Mouse (Mus musculus) left cerebral cortex, postnatal 36 days (tissue): ENCODE data around the gene Fgfr2. TPM values are rescaled to one million over a fixed set of nuclear protein-coding genes. Genes with fewer than 3 reads are reported as not detected.

ENCODE experiments used
- DNase-seq, 2 experiments: peaks; one replicate each; pipeline ENCODE4 v3.0.0; 2021 to 2022; ENCODE audit warnings: low spot score in 2 of 2, mixed read lengths in 1 of 2
- intact Hi-C: fragments of 180-260 bp; cut with DNase I; formaldehyde crosslinking; loops from one replicate; pipeline ENCODE4 v1.15.1; 2025
- total RNA-seq, 2 experiments: library from RNA; stranded (reverse); gene quantifications; 2 replicates each; pipeline ENCODE4 v1.2.3; 2021

Gene Fgfr2
- total RNA-seq, 2 experiments from 2014 or later: 41.6 to 46.6 TPM

GRCm38 (mm10) chr7:130716989-130717388 is 2406.2 kb downstream of the Fgfr2 start:
- no peak for DNase-seq
- intact Hi-C loops: no loop called here

GRCm38 (mm10) chr7:130716341-130716740 is 2406.8 kb downstream of the Fgfr2 start:
- no peak for DNase-seq

GRCm38 (mm10) chr7:130715467-130715866 is 2407.7 kb downstream of the Fgfr2 start:
- intact Hi-C loops: no loop called here
- DNase-seq: no peak

More at GRCm38 (mm10) chr7:130716341-130716740, 2406.8 kb downstream of the Fgfr2 start:
- intact Hi-C loops: no loop called here

DNA sequence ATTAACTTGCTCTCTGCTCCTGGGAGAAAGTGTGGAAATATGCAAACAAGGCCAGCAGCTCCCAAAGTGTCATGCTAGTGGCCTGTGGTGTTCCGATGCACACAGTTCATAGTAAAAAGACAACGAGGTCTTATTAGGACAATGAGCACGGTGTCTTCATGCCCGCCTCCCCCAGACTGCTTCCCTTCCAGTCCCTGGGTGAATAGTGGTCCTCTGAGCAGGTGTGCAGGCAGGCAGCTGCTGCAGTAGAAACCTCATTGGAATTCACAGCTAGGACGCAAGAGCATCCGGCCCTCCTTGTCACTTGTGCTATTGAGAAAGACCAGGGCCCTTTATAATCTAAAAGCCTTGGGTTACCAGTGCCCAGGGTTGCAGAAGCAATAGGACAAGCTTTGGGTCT is 2409.8 kb downstream of the Fgfr2 start:
- intact Hi-C loops: no loop called here
- no peak for DNase-seq

- intact Hi-C loops: no loop called here
Observed at GRCm38 (mm10) chr7:130711851-130712250, 2411.3 kb downstream of the Fgfr2 start.

GRCm38 (mm10) chr7:130709372-130710274 is 2413.5 kb downstream of the Fgfr2 start:
- intact Hi-C loops: no loop called here
- DNase-seq: no peak

More at GRCm38 (mm10) chr7:130711851-130712250, 2411.3 kb downstream of the Fgfr2 start:
- DNase-seq: no peak

DNA sequence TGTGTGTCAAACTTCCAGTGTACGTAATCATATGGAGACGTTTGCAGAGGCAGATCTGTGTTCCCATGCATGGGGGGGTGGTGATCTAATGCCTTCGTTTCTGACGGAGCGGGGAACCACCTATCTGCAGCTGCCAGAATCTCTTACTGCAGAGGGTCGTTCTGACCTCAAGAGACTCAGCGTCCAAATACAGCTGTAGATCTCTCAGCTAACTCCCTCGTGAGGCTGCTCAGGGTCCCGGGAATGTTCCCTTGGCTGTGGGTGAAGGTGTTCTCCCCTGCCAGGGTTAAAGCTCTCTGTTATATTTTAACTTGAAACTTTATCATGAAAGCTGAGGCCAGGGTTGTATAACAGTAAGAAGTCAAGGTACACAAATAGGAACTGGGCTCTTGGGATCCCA is 2414.2 kb downstream of the Fgfr2 start:
- intact Hi-C loops: no loop called here
- DNase-seq: no peak

GRCm38 (mm10) chr7:130705230-130705629 is 2417.9 kb downstream of the Fgfr2 start:
- intact Hi-C loops: no loop called here
- DNase-seq: no peak

GRCm38 (mm10) chr7:130701336-130701735 is 2421.8 kb downstream of the Fgfr2 start:
- intact Hi-C loops: no loop called here
- no peak for DNase-seq

DNA sequence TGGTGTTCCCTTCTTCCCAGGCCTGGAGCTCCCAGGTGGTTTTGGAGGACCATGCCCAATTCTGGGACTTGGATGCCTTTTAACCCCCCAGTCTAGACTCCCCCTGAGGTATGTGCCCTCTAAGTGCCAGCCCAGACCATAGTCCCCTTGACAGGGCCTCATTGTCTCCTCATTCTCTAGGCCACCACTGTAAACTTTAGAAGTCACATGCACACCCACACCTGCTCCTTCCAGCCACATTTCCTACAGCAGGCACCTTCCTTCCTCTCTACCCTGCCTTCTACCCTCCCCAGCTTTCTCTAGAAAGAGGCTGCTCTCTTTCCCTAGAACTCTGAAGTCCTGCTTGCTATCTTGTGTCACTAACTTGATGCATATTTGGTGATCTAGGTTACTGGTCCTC is 2424.7 kb downstream of the Fgfr2 start:
- DNase-seq: no peak
- intact Hi-C loops: no loop called here

GRCm38 (mm10) chr7:130696347-130697234 is 2426.6 kb downstream of the Fgfr2 start:
- intact Hi-C loops: no loop called here
- peak; percentile 33 to 34 for DNase-seq

- DNase-seq: no peak
- intact Hi-C loops: no loop called here
Observed at GRCm38 (mm10) chr7:130695669-130696338, 2427.3 kb downstream of the Fgfr2 start.

DNA sequence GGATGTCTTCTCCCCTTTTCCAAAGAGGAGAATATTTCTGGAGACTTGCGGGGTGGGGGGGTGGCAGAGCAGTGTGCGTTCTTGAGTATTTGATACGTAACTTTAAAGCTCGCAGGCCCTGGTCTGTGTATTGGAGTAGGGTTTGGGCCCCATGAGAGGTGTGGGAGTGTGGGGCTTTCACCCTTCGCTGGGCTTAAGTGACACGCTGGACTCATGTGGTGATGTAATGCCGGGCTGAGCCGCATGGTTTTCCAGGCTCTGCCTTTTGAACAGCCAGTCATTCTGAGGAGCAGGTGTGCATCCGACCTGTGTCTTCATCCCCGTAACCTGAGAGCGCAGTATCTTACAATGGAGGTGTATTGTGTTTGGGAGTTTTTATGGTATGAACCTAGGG is 2429.4 kb downstream of the Fgfr2 start:
- intact Hi-C loops: no loop called here
- DNase-seq: peak in 1 of 2 experiments; percentile 23

DNA sequence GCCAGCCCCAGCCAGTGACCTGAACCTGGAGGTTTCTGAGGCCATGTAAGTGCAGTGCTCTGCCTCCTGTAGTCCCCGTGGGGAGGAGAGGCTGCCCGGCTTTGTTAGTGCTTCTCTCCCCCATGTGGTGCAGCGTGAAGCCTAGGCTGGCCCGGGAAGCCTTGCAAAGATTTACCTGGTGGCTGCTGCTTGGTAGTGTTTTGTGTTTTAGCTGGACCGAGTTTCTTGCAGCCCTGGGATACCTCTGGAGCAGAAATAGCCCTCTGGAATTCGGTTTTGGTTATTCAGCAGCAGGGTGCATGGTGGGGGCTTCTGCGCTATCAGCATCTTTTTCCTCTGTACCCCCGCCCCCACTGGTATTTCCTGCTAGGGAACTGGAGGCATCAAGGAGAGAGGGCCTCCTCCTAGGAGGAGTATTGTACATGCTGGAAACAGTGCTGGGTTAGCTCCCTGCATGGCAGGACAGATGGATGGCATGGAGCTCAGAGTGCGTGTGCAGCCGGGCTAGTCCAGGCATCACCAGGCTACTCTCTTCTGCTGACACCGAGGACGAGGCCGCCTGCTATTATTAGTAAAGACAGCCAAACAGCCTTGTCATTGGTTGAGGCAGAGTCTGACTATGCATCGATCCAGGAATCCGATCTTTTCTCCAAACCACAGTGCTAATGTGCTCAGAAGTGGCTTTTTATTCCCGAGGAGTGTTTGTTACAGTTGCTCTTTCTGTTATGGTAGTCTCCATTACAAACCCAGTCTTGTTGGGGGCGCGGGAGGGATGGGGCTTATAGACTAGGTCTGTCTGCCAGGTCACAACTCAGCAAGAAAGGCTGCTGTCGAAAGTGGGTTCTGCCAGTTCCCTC is 2430.0 kb downstream of the Fgfr2 start:
- intact Hi-C loops: no loop called here
- peak; percentile 55 for DNase-seq

DNA sequence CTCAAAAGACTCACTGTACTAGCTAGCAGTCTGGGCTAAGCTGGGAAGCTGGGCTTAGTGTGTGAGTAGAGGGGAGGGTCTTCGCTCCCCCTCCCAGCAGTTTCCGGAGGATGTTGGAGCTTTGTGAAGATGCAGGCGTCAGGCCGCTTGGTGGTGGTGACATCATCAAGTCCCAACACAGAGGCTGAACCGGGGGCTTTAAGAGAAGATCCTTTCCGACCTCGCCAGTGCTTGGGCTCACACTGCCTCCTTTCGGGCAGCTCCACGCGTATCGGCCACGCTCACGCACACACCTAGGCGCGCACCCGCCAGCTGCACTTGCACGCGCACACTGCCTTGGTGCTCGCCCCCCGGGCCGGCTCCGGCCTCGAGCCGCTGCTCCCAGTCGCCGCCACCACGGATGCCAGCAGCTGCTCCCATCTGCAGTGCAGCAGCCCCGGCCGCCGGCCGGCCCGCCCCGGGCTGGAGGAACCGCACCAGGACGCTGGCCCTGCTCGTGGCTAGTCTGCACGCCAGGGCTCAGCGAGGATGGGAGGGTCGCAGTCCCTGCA is 2430.7 kb downstream of the Fgfr2 start:
- intact Hi-C loops: no loop called here
- DNase-seq: peak; percentile 75 to 80

GRCm38 (mm10) chr7:130691931-130692330 is 2431.2 kb downstream of the Fgfr2 start:
- no peak for DNase-seq
- intact Hi-C loops: no loop called here

DNA sequence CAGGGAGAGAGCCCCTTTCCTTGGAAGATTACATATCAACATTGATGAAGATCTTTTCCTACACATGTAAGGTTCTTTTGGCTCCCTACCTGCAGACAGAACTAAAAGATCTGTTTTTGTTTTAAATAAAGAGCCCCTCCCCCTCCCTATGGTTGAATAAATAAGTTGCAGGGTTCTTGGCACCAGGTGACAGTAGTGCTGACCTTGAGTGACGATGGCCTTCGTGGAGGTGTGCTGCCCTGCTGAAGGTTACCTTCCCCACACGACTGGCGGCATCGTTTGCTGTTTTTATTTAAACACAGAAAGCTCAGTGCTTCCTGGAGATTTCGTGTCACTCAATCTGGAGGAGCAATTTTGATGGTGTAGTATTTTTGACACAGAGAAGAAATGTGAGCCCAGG is 2432.3 kb downstream of the Fgfr2 start:
- intact Hi-C loops: no loop called here
- DNase-seq: no peak

DNA sequence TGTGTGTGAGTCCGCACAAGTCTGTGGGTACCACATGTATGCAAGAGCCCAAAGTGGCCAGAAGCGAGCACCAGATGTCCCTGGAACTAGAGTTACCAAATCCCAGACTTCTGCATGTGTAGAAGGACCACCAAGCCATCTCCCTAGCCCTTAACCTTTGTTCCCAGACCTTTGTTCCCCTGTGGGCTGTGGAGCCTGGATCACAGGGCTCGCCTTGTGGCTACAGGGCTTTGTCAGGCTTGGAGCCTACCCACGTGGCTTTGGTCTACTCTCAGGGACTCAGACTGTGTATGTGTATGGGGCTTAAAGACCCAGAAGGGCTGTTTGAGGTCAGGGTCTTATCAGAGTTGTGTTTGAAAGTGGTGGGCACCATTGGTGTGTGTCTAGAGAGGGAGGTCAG is 2434.5 kb downstream of the Fgfr2 start:
- intact Hi-C loops: no loop called here
- no peak for DNase-seq

- intact Hi-C loops: loop anchor here (5.0 kb wide), 1 partner anchor 134 kb away; no protein-coding TSS in a partner anchor
- DNase-seq: peak; percentile 83 to 84
Observed at GRCm38 (mm10) chr7:130681798-130682197, 2441.4 kb downstream of the Fgfr2 start.
